Mouse (Mus musculus) embryo, embryonic 11.5 days (tissue): ENCODE measurements at regions not wholly inside any gene's neighbourhood (a gene's known extent, or its start where the extent isn't known, plus 50 kb on each side); places are given as distances from the start of the nearest gene placed in this dataset.
A peak's percentile ranks its signal among the peaks of the same experiment; 100 is the strongest.

Experiments
- DNase-seq: peaks from one replicate; pipeline ENCODE4 v3.0.0-alpha.2; 2012; ENCODE audit warnings: low read depth, low spot score

DNA sequence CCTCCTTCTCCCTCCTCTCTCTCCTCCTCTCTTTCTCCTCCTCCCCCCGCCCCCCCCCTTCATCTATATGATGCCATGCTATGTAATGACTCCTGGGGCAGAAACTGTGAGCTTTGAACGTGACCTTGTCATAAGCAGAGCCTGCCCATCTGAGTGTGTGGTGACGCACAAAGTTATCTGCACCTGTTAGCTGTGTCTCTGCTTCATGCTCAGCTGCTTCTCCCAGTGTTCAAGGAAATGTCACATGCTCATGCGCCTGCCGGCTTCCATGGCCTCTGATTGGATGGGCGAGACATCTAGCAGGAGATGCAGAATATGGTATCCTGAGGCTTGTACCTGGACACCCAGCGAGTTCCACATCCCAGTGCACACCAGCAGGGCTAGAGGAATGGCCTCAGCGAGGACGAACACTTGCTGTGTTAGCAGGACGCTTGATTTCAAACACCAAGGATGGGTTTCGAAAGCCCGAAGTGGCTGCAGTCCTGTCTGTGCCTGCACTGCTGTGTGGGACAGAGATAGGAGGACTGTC is 240.6 kb downstream of the 1500009L16Rik start:
- no peak for DNase-seq

DNA sequence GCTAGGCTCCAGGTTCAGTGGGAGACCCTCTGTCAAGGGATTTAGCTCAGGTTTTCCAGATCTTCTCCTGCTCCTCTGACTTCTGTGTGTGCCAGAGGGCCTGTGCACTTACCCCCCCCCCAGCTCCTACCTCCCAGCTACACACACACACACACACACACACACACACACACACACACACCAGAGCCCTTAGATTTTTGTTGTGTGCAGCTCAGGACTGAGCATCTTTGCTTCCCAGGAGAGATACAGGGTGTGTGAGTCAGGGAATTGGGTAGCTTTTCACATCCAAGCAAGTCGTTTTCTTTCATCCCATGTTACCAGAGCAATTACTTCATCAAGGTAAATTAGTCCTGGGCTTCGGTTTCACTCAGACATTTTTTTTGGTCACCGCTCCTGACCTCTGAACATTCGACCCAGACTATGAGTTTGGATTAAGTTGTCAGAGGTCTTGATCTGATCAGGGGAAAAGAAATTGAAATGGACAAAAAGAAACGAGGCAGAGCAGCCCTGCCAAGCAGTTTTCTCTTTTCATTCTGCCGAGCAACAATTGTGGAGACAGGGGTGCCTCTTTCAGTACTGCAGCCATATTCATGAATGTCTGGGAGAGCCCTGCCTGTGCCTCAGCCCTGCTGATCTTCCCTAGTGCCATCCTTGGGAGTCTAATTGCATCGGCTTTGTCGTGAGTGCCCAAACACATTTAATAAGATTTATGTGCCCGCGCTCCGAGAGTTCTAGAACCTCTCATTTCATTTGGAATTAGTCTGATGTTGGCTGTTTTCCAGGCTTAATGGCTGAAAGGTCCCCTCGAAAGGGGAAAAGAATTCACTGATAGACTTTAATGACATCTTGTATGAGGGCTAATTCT is 241.3 kb downstream of the 1500009L16Rik start:
- no peak for DNase-seq

DNA sequence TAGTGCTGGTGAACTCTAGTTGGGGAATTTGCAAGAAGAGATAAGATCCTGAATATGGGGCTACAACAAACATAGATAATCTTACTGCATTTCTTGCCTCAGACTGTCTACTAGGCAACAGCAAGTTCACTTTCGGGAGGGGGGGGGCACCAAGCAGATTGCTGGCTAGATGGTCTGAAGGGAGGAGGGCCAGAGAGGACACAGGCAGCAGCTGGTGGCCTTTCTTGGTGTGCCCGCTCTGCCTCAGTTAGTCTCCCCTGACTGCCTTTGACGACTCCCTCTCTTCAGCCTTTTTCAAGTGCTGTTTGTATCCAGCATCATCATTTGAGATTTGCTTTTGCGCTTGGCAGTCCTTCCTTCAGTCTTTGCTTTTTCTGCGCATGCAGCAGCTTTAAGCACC is 242.2 kb downstream of the 1500009L16Rik start:
- DNase-seq, result no peak

DNA sequence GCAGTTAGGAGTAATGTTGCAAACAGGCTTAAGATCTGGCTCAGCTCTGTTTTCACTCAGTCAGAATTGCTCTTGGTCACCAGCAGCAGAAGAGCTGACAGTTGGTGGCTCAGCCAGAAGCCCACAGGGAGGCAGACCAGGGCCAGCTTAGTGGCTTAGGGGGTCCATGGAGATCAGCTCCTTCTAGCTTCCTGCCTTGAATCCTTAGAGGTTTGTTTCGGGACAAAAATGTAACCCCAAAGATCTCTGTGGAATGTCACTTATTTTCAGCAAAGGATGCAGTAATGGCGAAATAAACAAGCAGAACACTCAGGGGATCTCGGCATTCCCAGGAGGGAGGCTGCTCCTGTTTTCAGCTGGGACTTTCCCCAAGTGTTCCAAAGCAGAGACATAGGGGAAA is 247.8 kb downstream of the 1500009L16Rik start:
- no peak for DNase-seq

DNA sequence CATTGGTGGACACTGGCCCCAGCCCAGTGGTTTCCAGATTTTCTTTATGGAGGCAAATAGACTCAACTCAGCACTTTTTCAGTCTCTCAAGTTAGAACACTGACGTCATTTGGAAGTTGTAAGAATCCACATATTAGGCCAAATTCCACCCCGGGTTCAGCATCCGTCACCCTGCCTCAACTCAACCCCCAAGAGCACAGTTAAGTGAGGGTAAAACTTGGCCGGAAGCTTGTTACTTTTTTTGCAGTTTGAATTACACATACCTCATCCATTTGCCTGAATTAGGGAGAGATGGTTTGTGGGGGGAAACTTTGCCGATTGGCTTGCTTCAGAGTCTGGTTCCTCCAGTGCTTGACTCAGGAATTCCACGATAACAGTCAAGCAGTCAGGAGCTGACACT is 251.9 kb downstream of the 1500009L16Rik start:
- no peak for DNase-seq

DNA sequence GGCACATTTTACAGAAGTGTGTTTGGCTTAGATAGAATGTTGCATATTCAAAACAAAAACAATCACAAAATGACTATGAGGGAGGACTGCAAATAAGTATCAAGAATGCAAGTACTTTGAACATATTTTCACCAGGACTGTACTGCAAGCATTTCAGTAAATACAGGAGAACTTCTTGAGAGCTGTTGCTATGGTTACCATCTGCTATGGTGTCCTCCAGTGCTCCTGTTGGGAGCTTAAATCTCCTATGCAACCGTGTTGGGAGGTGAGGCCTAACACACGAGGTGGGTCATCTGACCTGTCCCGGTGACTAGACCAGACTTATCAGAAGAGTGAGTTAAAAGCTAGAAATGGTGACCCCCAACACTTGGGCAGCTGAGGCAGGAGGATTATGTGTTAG is 253.9 kb downstream of the 1500009L16Rik start:
- no peak for DNase-seq

DNA sequence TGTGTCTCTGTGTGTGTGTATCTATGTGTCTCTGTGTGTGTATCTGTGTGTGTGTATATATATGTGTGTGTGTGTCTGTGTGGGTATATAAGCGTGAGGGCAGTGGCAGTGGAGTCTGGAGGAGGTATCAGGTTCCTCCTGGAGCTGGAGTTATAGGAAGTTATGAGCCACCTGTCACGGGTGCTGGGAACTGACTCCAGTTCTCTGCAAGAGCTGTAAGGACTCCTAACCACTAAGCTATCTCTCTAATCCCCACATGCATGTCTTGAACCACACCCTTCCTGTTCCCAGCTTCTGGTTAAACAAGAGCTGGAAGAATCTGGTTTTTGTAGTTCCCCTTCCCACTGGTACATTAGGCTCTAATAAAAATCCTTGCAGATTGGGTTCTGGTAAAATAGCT is 257.3 kb downstream of the 1500009L16Rik start:
- no peak for DNase-seq

DNA sequence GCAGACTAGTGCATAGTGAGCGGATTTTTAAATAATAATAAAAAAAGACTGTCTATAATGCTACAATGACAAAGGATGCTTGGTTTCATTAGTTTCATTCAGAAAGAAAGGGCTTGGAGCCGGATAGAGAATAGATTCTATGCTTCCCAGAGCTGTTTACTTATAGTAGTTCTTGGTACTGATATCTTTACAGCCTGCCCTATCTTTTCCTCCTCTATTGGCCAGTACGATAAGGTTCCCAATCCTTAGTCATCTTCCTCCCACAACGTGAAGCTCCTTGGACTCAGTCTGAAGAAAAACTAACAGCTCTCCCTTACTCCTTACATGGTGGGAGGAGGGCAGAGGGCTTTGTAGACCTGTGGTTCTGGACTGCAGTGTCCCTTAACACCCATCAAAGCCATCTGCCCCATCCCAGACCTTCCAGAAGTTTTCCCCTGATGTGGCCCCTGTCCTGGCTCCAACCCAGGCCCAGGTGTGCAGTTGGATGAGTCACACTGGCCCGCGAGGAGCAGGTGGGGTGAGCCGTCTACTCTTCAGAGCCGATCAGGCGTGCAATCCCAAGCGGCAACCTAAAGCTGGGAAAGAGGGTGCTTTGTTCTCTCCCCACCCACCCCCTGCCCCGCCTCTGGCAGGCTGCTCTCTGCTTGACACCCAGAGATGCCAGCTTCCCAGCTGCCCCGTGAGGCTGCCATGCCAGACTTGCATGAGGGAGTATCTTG is 262.2 kb downstream of the 1500009L16Rik start:
- DNase-seq, result no peak

DNA sequence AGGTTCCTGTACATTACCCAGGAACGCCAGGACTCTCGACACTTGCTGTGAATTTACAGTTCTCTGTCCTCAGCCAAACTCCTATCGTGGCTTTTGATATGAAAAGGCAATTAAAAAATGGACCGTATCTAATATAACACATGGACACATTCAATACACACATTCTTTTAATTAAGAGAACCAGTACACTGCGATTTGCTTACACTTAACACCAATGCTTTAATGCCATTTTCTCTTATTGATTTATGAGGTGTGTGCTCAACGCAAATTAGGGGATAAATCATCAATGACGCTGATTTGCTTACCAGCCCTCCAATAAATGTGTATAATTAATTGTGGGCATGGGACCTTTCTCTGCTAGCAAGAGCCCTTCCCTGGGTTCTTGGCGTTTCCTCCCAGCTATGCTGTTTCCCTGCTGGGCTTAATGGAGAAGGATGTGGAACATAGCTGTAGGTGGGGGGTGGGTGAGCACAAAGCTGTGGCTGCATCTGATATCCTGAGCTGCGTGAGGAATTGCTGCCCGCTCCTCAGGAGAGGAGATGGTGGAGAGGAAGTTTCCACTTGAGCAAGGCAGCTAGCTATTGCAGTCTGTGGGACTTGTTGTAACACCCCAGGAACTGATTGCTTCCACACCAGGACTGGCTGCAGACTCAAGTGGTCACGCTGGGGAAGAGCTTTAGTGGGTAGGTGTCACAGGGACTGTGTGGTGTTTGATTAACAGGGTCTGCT is 270.1 kb downstream of the 1500009L16Rik start:
- no peak for DNase-seq

DNA sequence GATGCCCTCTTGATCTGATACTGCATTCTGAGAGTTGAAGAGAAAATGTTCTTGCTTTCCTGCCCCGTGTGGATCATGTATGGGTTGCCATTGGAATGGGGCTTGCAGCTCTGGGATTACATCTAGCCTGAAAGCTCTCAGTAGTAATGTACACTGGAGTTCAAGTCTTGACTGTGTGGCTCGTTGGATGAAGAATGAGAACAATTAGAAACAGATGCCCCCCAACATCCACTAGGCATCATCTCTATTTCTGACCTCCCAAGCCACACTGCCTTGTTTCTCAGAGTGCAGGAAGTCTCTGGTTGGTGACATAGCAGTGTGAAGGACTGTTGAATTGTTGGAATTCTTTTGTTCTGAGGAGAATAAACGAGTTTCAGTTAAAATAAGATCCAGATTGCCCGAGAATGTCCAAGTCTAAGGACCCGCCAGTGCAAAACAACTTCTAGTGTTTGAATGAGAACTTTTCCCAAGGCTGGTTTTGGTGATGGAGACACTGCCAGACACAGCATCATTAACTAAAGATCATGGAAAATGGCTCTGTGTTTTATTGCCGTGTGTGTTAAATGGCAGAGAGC is 272.4 kb downstream of the 1500009L16Rik start:
- no peak for DNase-seq

DNA sequence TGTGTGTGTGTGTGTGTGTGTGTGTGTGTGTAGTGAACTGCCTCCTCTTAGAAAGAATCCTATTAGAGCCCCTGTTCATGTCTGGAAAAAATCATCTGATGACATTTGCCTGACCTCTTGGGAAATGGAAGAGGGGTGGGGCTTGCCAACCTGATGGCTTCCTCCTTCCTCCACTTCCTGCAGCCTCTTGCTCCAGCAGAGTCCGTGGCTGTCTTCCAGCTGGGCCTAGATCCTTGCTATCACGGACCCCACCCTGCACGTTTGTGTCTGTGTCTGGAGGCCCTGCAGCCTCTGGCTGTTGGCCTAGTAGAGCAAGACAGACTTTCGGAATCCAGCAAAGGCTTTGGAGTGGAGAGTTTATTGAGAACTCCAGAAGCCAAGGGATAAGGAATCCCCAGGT is 273.2 kb downstream of the 1500009L16Rik start:
- DNase-seq, result no peak

DNA sequence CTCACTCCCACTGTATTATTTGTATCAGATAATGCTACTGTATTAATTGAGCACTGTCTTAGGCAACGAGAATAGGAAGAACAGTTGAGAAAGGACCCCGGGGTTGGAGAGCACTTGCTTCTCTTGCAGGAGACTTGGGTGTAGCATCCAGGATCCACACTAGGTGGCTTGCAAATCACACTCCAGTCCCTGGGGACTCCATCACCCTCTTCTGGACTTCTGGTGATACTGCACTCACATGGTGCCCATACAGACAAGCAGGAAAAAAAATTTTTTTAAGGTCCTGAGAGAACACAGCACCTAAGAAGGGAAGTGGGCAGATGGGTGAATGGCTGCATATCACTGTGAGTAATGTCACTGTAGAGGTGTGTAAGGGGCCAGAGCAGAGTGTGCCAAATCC is 273.8 kb downstream of the 1500009L16Rik start:
- DNase-seq, result no peak

DNA sequence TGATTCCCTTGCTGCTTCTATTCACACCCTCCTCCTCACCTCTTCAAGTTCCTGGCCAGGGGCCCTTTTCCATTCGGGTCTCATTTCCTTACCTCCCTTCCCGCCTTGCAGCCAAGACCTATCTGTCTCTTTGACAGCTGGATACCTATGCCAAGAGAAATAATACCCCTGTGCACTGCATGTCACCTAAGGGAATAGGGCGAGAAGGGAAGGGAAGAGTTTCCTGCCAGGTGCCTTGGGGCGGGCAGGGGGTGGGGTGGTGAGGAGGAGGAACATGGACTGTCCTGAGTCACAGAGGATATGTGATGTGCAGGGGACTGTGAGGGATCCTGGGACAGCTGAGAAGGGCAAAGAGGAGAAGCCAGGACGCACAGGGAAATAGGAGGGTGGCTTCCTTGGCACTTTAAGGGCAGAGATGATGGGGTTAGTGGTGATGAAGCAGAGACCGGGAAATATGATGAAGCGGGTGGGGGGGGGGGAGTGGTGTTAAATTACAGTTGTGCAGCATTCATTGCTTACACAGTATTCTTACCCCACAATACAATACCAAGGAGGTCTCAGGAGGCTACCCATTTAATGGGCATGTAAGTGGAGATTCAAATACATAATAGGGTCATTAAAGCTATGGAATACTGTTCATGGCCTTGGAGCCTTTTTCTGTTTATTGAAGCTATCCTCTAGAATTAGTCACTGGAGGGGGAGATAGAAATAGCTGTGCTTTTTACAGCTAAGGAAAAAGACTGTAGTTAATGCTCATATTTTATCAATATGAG is 278.0 kb downstream of the 1500009L16Rik start:
- no peak for DNase-seq

DNA sequence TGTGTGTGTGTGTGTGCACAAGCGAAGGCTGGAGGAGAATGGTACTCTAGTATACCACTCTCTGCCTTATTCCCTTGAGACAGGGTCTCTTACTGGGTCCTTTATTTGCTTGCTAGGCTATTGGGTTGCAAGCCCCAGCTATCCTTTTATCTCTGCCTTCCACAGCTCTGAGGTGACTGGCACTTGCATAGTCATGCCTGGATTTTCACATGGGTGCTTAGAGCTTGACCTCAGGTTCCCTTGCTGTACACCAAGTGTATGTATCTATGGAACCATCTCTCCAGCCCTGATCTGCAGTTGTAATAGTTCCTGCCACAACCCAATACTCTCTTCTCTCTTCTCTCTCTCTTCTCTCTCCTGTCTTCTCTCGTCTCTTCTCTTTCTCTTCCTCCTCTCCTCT is 280.1 kb downstream of the 1500009L16Rik start:
- DNase-seq, result no peak

DNA sequence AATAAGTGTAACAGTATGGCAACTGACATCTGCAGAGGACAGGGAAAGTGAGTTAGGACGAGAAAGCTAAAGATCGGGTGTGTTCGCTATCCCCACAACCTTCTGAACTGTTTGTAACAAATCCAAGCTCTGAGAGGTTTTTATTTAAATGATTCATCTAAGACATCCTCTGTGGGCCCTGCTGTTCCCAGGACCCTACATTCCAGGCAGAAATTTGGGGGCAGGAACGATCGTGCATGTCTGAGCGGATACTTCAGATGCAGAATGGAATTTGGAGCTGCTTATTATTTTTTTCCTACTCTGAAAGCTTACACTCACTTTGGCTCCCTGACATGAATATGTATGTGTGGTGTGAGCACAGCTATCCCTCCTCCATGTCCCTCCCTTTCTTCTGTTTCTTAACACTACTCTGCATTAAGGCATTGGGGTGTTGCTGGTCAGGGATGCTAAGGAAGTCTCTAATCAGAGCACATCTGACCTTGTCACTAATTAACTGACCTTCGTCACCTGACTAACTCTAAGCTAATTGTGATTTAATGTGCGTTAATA is 281.0 kb downstream of the 1500009L16Rik start:
- no peak for DNase-seq

DNA sequence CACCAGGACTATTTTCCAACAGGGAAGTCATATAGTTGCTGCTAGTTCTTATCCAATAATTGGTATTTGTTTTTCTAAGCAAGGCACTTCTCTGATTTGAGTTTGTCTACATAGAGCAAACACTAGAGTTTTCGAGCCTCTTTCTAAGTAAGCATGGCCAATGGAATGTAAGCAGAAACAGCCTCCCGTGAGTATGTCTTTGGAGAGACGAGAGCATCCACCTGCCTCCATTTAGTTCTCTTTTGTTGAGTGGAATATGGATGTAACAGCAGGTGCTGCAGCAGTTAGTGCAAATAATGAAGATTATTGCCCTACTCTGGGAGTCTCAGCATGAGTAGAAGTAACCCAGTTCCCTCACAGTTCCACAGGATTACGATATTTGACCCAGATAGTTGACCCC is 286.3 kb downstream of the 1500009L16Rik start:
- DNase-seq, result no peak

DNA sequence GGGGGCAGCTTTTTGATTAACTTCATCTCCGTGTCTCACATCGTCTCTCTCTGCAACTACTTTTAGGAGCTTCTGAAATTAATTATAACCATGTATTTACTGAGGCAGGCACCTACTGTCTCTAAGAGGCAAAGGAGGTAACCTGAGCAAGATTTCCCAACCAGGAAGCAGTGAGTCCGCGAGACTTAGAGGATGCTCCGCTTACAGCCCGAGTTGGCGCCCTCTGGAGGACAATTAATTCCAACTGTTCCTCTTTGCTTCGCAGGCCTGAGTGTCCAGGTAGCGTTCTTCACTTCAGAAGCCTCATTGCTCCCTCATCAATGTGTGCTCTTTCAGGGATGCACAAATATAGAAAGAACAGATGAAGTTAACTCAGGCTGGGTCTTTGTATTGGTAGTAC is 296.7 kb downstream of the 1500009L16Rik start:
- no peak for DNase-seq

DNA sequence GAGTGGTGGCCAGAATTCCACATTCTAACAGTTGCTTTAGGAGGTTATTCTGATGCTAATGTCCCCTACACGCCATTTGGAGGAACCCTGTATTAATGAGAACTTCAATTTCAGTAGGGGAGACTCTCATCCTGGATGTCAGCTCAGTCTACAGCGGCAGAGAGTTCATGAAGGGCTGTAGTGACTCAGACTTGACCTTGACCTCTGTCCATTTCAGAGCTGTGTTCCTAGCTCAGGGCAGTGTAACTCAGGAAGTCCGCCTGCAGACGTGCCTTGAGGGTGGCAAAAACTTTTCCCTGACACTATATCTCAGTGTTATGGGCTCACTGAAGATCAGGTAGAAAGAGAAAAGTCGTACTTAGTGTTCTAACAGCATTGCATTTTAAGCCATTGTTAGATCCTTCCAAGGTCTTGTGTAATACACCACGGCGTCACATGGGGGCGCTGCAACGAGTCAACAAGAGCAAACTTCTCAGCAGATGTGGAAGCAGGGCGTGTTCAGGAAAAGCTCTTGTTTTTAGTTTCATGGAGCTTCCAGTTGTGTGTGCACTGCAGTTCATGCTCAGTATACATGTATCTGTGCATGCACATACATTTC is 297.5 kb downstream of the 1500009L16Rik start:
- DNase-seq, result no peak

DNA sequence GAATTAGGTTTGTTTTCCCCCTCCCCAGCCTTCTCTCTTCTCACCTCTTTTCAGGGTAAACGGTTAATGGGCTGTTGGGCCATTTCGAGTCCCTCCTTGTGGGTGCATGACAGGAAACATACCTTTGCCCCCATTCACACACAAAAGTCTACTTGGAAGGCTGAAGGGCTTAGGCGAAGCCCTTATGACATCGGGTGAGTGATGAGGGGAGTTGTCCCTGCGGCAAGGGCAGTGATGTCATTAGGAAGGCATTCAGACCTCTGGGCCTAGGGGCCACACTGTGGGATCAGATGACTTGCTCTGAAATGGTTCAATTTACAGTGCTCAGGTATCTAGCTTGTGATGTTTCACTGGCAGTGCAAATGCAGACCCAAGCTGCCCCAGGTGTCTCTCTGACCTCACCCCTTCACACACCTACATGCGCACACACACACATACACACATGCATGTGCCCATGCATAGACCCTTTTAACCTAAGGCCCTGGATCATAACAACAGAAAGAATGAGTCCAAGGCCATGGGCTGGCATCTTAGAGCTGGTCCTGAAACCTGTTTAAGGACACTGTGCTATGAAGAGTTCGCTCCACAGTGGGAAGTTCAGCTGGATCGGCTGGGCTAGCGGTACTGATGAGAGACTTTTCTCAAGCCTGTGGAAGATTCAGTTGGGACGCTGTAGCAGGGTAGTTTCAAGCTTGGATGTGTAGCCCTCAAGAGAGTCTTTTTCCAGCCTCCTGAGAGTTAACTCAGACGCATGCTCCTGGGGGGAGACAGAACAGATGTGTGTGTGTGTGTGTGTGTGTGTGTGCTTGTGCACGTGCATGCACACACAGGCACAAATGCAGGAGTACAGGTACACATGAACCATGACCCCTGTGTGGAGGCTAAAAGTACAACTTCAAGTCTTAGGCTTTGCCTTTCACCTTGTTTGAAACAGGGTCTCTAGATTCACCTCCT is 298.8 kb downstream of the 1500009L16Rik start:
- peak; percentile 19 for DNase-seq
